Mouse (Mus musculus) embryonic facial prominence, embryonic 13.5 days (tissue): ENCODE data around the gene Asl. TPM values are rescaled to one million over a fixed set of nuclear protein-coding genes. Genes with fewer than 3 reads are reported as not detected.

ENCODE experiments used
- ATAC-seq: fragments of 200-750 bp; cut with Nextera tagmentation; 2 replicates; pipeline ENCODE4 v1.8.0; 2017; ENCODE audit warnings: low read depth; ENCODE audit not compliant: insufficient number of reproducible peaks, insufficient read depth, low FRiP score, low TSS enrichment
- H3K27ac ChIP-seq: fragments of 300-500 bp; sonication (generic); 2 replicates; pipeline ENCODE4 v1.5.1; 2015; ENCODE audit warnings: moderate library complexity, mild to moderate bottlenecking, inconsistent platforms
- H3K27me3 ChIP-seq: fragments of 300-500 bp; sonication (generic); 2 replicates; pipeline ENCODE4 v1.6.1; 2015; ENCODE audit warnings: mild to moderate bottlenecking, inconsistent platforms
- H3K36me3 ChIP-seq: fragments of 300-500 bp; sonication (generic); 2 replicates; pipeline ENCODE4 v1.6.1; 2015; ENCODE audit warnings: mild to moderate bottlenecking, inconsistent platforms
- H3K4me1 ChIP-seq: fragments of 300-500 bp; sonication (generic); 2 replicates; pipeline ENCODE4 v1.6.1; 2015; ENCODE audit warnings: inconsistent platforms
- H3K4me2 ChIP-seq: fragments of 300-500 bp; sonication (generic); 2 replicates; pipeline ENCODE4 v1.6.1; 2015; ENCODE audit warnings: moderate library complexity, mild to moderate bottlenecking, inconsistent platforms
- H3K4me3 ChIP-seq: fragments of 300-500 bp; sonication (generic); 2 replicates; pipeline ENCODE4 v1.5.1; 2015; ENCODE audit warnings: mild to moderate bottlenecking, inconsistent platforms
- H3K9ac ChIP-seq: fragments of 300-500 bp; sonication (generic); 2 replicates; pipeline ENCODE4 v1.6.1; 2015; ENCODE audit warnings: mild to moderate bottlenecking, inconsistent platforms
- H3K9me3 ChIP-seq: fragments of 300-500 bp; sonication (generic); 2 replicates; pipeline ENCODE4 v1.6.1; 2016; ENCODE audit warnings: inconsistent platforms
- WGBS: fragments of 180-500 bp; shearing (Covaris S2); methylation state at CpG from one replicate; pipeline ENCODE4 v1.1.7; 2015; ENCODE audit warnings: mixed read lengths; 5-methylcytosine and 5-hydroxymethylcytosine counted together
- polyA plus RNA-seq: library from polyadenylated mRNA; unstranded; fragments of >200 nt; fragmentation: Nextera tagmentation; extraction: Ambion mirVana; gene quantifications from 2 replicates; pipeline ENCODE4 v1.2.1, GENCODE M21; 2015

Asl gene
- polyA plus RNA-seq, 1 experiment from 2014 or later, result 21.8 TPM

GRCm38 (mm10) chr5:130023067-130023766 is 5.8 kb downstream of the Asl start:
- H3K4me3 ChIP-seq, result peak overlapping the region; percentile 63
- H3K9ac ChIP-seq, result no peak overlapping the region
- H3K27me3 ChIP-seq, result no peaks in the 10 kb centered on the region
- H3K36me3 ChIP-seq, result peaks cover 3% of the 10 kb centered on the region; the same call in 1 of the 2 replicates
- no peaks in the 10 kb centered on the region for H3K9me3 ChIP-seq
- no peak overlapping the region for H3K27ac ChIP-seq
- peaks cover 19% of the 10 kb centered on the region for H3K4me1 ChIP-seq
- H3K4me2 ChIP-seq, result peak overlapping the region; percentile 91
- ATAC-seq, result no peak
- 40% methylated on average over 12 of the region's 12 CpGs for WGBS

GRCm38 (mm10) chr5:130022366-130022765 is 6.7 kb downstream of the Asl start:
- H3K4me3 ChIP-seq, result no peak overlapping the region
- H3K27me3 ChIP-seq, result no peaks in the 10 kb centered on the region
- no peaks in the 10 kb centered on the region for H3K9me3 ChIP-seq
- no peak overlapping the region for H3K4me2 ChIP-seq
- WGBS, result 48% methylated on average over 7 of the region's 7 CpGs
- no peak overlapping the region for H3K27ac ChIP-seq
- H3K4me1 ChIP-seq, result peaks cover 19% of the 10 kb centered on the region
- peaks cover 6% of the 10 kb centered on the region; the same call in 1 of the 2 replicates for H3K36me3 ChIP-seq
- ATAC-seq, result no peak
- H3K9ac ChIP-seq, result no peak overlapping the region

DNA sequence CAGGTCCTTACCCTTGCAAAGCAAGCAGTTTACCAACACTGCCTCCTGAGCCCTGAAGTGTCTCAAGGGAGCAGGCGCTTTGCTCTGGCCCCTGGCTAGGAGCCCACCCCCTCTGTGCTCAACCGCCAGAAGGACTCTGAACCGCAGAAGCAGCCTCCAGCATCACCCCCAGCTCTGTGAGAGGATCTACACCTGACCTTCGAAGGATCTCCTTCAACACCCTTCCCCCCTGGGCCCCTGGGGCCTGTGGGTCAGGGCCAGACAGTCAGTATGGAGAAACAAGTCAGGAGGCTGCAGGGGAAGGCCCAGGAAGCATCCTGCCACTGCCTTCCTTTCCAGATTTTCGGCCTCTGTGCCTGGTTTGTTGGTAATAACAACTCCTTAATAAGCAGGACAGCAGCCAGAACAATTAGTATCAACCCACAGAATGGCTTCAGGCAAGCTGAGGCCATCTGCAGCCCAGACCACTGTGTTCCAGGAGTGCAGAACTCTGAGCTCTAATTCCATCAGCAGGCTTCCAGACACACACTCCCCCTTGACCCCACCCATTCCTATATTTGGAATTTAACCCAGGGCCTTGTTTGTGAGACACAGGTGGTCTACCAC is 7.6 kb downstream of the Asl start:
- WGBS, result 43% methylated on average over 5 of the region's 5 CpGs
- Histone ChIP-seq H3K9me3 (no peaks in the 10 kb centered on the region), H3K9ac (peak overlapping the region; percentile 11; the same call in 1 of the 2 replicates), H3K4me1 (peaks cover 19% of the 10 kb centered on the region), H3K36me3 (peaks cover 6% of the 10 kb centered on the region; the same call in 1 of the 2 replicates), H3K27ac (no peak overlapping the region), H3K4me2 (no peak overlapping the region), H3K4me3 (no peak overlapping the region), H3K27me3 (no peaks in the 10 kb centered on the region)
- no peak for ATAC-seq

DNA sequence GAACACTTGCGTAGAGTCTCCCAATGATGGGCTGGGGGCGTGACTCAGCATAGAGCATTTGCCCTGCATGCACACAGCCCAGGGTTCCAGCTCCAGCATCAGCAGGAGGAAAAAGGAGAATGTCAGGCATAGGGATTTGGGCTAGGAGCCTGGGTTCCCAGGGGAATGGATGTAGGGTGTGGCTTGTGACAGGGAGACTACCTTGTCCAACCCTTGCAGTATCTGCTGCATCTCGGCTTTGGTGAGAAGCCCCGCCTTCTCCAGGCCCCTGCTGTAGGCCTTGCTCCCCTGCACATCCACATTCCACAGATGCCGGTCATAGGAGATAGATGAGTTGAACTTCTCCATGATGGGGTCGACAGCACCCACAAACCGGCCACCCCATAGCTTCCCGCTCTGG is 9.6 kb downstream of the Asl start:
- 70% methylated on average over 8 of the region's 8 CpGs for WGBS
- peaks cover 22% of the 10 kb centered on the region for H3K36me3 ChIP-seq
- peaks cover 19% of the 10 kb centered on the region for H3K4me1 ChIP-seq

GRCm38 (mm10) chr5:130015104-130015503 is 13.9 kb downstream of the Asl start:
- Histone ChIP-seq H3K27me3 (no peaks in the 10 kb centered on the region), H3K4me2 (no peak overlapping the region), H3K4me1 (no peaks in the 10 kb centered on the region), H3K9me3 (peaks cover 10% of the 10 kb centered on the region), H3K4me3 (no peak overlapping the region), H3K36me3 (peaks cover 45% of the 10 kb centered on the region), H3K9ac (no peak overlapping the region), H3K27ac (no peak overlapping the region)
- no peak for ATAC-seq
- 98% methylated on average over 3 of the region's 3 CpGs for WGBS

More for the DNA sequence above, 9.6 kb downstream of the Asl start:
- H3K27me3 ChIP-seq, result no peaks in the 10 kb centered on the region
- H3K4me3 ChIP-seq, result no peak overlapping the region
- ATAC-seq, result no peak
- no peak overlapping the region for H3K9ac ChIP-seq
- no peaks in the 10 kb centered on the region for H3K9me3 ChIP-seq
- no peak overlapping the region for H3K27ac ChIP-seq
- no peak overlapping the region for H3K4me2 ChIP-seq

GRCm38 (mm10) chr5:130010961-130011360 is 18.1 kb downstream of the Asl start:
- H3K4me2 ChIP-seq, result no peak overlapping the region
- no peak overlapping the region for H3K9ac ChIP-seq
- H3K4me3 ChIP-seq, result no peak overlapping the region
- H3K9me3 ChIP-seq, result peaks cover 10% of the 10 kb centered on the region
- WGBS, result 94% methylated on average over 5 of the region's 5 CpGs
- no peaks in the 10 kb centered on the region for H3K27me3 ChIP-seq
- no peak for ATAC-seq
- no peaks in the 10 kb centered on the region for H3K4me1 ChIP-seq
- H3K36me3 ChIP-seq, result peaks cover 37% of the 10 kb centered on the region
- no peak overlapping the region for H3K27ac ChIP-seq

DNA sequence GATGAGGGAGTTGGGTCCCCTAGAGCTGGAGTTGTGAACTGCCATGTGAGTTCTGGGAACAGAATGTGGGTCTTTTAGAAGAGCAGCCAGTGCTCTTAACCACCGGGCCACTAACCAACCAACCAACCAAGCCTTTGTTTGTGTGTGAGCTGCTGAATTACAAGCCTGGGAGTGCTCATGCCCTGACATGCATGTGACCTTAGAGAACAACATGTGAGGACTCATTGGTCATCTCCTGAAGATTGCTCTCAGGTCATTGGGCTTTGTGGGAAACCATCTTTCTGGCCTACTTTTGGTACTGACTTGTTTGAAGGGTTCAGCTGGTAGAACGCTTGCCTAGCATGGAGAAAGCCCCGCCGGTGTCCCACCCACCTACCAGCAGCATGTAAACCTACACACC is 19.3 kb downstream of the Asl start:
- 95% methylated on average over 4 of the region's 4 CpGs for WGBS
- no peak overlapping the region for H3K27ac ChIP-seq
- H3K9ac ChIP-seq, result no peak overlapping the region
- no peak overlapping the region for H3K4me2 ChIP-seq
- H3K9me3 ChIP-seq, result peaks cover 10% of the 10 kb centered on the region
- no peak overlapping the region for H3K4me3 ChIP-seq
- H3K4me1 ChIP-seq, result no peaks in the 10 kb centered on the region
- no peak for ATAC-seq
- H3K27me3 ChIP-seq, result no peaks in the 10 kb centered on the region
- H3K36me3 ChIP-seq, result peaks cover 26% of the 10 kb centered on the region

- no peak overlapping the region for H3K4me2 ChIP-seq
- peaks cover 10% of the 10 kb centered on the region for H3K9me3 ChIP-seq
- ATAC-seq, result no peak
- no peaks in the 10 kb centered on the region for H3K27me3 ChIP-seq
- H3K4me3 ChIP-seq, result no peak overlapping the region
- H3K9ac ChIP-seq, result no peak overlapping the region
- peaks cover 22% of the 10 kb centered on the region for H3K36me3 ChIP-seq
- peaks cover 2% of the 10 kb centered on the region for H3K4me1 ChIP-seq
- no peak overlapping the region for H3K27ac ChIP-seq
- WGBS, result 88% methylated on average over 6 of the region's 6 CpGs
These were observed 20.9 kb downstream of the Asl start for GRCm38 (mm10) chr5:130008034-130008590.

DNA sequence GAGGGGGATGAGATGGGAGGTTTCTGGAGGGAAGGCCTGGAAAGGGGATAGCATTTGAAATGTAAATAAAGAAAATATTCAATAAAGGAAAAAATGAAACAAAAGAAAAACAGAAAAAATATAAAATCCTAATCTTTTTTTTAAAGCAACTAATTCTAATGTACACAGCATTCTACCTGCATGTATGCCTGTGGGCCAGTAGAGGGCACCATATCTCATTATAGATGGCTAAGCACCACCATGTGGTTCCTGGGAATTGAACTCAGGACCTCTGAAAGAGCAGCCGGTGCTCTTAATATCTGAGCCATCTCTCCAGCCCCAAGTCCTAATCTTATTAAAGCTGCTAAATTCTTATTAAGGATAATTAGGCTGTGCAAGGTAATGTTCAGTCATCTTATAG is 21.7 kb downstream of the Asl start:
- Histone ChIP-seq H3K36me3 (peaks cover 15% of the 10 kb centered on the region), H3K9ac (no peak overlapping the region), H3K4me2 (no peak overlapping the region), H3K4me1 (peaks cover 7% of the 10 kb centered on the region), H3K27me3 (no peaks in the 10 kb centered on the region), H3K27ac (no peak overlapping the region), H3K9me3 (peaks cover 10% of the 10 kb centered on the region), H3K4me3 (no peak overlapping the region)
- ATAC-seq, result no peak
- WGBS, result 88% methylated on average over 1 of the region's 1 CpGs

DNA sequence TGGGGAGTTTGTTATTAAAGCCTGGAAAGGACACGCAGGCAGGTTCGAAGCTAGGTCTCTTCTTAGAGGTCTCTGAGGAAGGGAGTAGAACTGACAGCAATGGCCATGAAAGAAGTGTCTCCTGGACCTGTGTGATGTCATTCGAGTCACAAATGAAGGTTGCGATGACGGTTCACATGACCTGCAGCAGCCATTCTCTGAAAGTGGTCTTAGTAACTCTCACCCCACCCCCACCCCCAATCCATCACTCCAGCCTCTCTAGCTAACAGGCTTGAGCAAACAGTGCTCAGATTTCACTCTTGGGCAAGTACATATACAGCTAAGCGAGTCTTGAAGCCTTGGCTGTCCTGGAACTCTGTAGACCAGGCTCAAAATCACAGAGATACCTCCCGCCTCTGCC is 25.8 kb downstream of the Asl start:
- no peaks in the 10 kb centered on the region; the same call in none of the 2 replicates for H3K9me3 ChIP-seq
- no peak overlapping the region; the same call in 1 of the 2 replicates for H3K27ac ChIP-seq
- no peaks in the 10 kb centered on the region; the same call in 1 of the 2 replicates for H3K36me3 ChIP-seq
- H3K9ac ChIP-seq, result peak overlapping the region; percentile 82
- no peak for ATAC-seq
- peaks cover 16% of the 10 kb centered on the region for H3K4me1 ChIP-seq
- peak overlapping the region; percentile 82 for H3K4me2 ChIP-seq
- peak overlapping the region; percentile 67 for H3K4me3 ChIP-seq
- no peaks in the 10 kb centered on the region for H3K27me3 ChIP-seq
- 54% methylated on average over 7 of the region's 7 CpGs for WGBS

DNA sequence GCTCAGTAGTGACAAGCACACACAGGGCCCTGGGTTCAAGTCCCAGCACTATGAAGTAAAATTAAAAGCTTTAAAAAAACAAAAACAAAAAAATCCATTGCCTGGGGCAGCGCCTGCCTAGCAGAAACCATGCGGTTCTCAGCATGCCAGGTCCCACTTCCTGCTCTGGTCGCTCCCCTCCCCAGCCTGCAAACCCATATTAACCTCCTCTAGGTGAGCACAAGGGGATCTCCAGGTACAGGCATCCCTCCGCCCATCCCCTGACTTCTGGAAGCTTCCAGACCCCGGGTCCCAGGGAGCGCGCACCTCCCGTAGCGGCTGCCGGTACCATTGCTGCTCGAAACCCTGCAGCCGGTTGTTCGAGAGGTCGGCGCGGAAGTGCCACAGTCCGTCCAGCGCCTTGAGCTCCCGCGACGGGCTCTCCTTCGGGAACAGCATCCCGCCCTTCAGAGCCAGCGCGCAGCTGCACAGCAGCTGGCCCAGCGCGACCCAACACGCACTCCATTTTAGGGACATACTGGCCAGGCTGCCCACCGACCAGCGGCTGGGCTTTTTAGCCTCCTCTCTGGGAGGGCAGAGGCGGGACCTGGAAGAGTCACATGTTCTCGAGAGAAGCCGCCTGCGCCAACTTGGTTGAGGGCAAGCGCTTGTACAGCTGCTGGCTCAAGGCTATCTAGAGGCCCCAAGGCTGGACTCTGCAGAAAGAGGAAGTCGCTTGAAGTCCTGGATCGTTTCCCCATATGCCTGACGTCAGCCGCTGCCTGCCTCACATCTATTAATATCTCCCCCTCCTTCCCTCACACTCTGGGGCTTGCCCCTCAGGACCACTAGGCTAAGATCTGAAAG is 26.5 kb downstream of the Asl start, which contains the start of gene Gusb:
TSS of gene Gusb (minus strand) at position 749 of the 846 bp plus-strand sequence.
- peak within 1 kb of the TSS; percentile 67 for H3K4me3 ChIP-seq
- peak; percentile 65 for ATAC-seq
- 1% methylated on average over 39 of the region's 39 CpGs for WGBS

More for the DNA sequence above, 26.5 kb downstream of the Asl start, which contains the start of gene Gusb:
- H3K27ac ChIP-seq, result peak within 1 kb of the TSS; percentile 55
- H3K9me3 ChIP-seq, result no peaks in the 10 kb centered on the region; the same call in none of the 2 replicates
- no peaks in the 10 kb centered on the region for H3K27me3 ChIP-seq
- peak within 1 kb of the TSS; percentile 82 for H3K4me2 ChIP-seq
- peak within 1 kb of the TSS; percentile 82 for H3K9ac ChIP-seq
- H3K36me3 ChIP-seq, result no peaks in the 10 kb centered on the region; the same call in 1 of the 2 replicates
- H3K4me1 ChIP-seq, result peaks cover 16% of the 10 kb centered on the region
